In genomic region chr3:65273317-65273716, GRCm38 (mm10) we compare ENCODE assay signal across 17 mouse cellular contexts.
"Had no signal": no experiment of that assay in that cellular context is flagged by ENCODE, and none has a peak within 500 bp of the region (broad histone marks: within the 10 kb centered on the region; RNA-seq: fewer than 3 reads in every experiment).

No protein-coding gene starts in this region.

- H3K4me3 ChIP-seq: liver, embryonic 15.5 days; lung, embryonic 15.5 days; megakaryocyte, embryonic 14.5 days; midbrain, embryonic 13.5 days; midbrain, embryonic 15.5 days; neural tube, embryonic 12.5 days had no signal

- H3K4me1 ChIP-seq: liver, embryonic 15.5 days; lung, embryonic 15.5 days; megakaryocyte, embryonic 14.5 days; midbrain, embryonic 13.5 days; midbrain, embryonic 15.5 days; neural tube, embryonic 12.5 days had no signal

- H3K27me3 ChIP-seq: liver, embryonic 15.5 days; lung, embryonic 15.5 days; megakaryocyte, embryonic 14.5 days; midbrain, embryonic 13.5 days; midbrain, embryonic 15.5 days; neural tube, embryonic 12.5 days had no signal

- H3K27ac ChIP-seq: liver, embryonic 15.5 days; lung, embryonic 15.5 days; macrophage; midbrain, embryonic 13.5 days; midbrain, embryonic 15.5 days; neural tube, embryonic 12.5 days had no signal

- H3K9me3 ChIP-seq: liver, embryonic 15.5 days; lung, embryonic 15.5 days; midbrain, embryonic 13.5 days; midbrain, embryonic 15.5 days; neural tube, embryonic 12.5 days had no signal

- ATAC-seq: liver, postnatal 0 days; lung, postnatal 0 days; midbrain, embryonic 13.5 days; midbrain, embryonic 15.5 days had no signal

- H3K9ac ChIP-seq: liver, embryonic 15.5 days; liver, postnatal 0 days; lung, embryonic 15.5 days; midbrain, embryonic 13.5 days; midbrain, embryonic 15.5 days; neural tube, embryonic 12.5 days had no signal

- H3K36me3 ChIP-seq: liver, embryonic 15.5 days; lung, embryonic 15.5 days; midbrain, embryonic 13.5 days; midbrain, embryonic 15.5 days; neural tube, embryonic 12.5 days had no signal

- DNase-seq: liver, postnatal 0 days; lung, adult 2 months; lung, postnatal 14 days; lung, postnatal 36 days; right cerebral cortex, postnatal 14 days; thymus, adult 18-20 months; thymus, postnatal 14 days; thymus, postnatal 36 days had no signal

- H3K4me2 ChIP-seq: liver, embryonic 15.5 days; lung, embryonic 15.5 days; midbrain, embryonic 11.5 days; midbrain, embryonic 13.5 days; midbrain, embryonic 15.5 days; neural tube, embryonic 12.5 days had no signal
